Mouse (Mus musculus) kidney, postnatal 0 days (tissue): ENCODE results near the gene Lefty2. TPM values are rescaled to one million over a fixed set of nuclear protein-coding genes. Genes with fewer than 3 reads are reported as not detected.
"Not testable (repeated sequence)": the region's sequence is repeated elsewhere in the genome, so short reads cannot be mapped to it uniquely, and the experiment has no call there.

Source experiments
- ATAC-seq: fragments of 200-750 bp; cut with Nextera tagmentation; replicated peaks from 2 replicates; pipeline ENCODE4 v1.8.0; 2017; ENCODE audit warnings: low read depth, moderate number of reproducible peaks, moderate TSS enrichment, moderate library complexity; ENCODE audit not compliant: low FRiP score
- DNase-seq: peaks from one replicate; pipeline ENCODE4 v3.0.0-alpha.2; 2016; ENCODE audit warnings: low spot score
- H3K27ac ChIP-seq: fragments of 300-500 bp; sonication (generic); 2 replicates; pipeline ENCODE4 v1.5.1; 2014; ENCODE audit warnings: mild to moderate bottlenecking
- H3K27me3 ChIP-seq: fragments of 300-500 bp; sonication (generic); 2 replicates; pipeline ENCODE4 v1.6.1; 2014; ENCODE audit warnings: low read length, mixed read lengths; ENCODE audit not compliant: insufficient read depth
- H3K36me3 ChIP-seq: fragments of 300-500 bp; sonication (generic); 2 replicates; pipeline ENCODE4 v1.6.1; 2014; ENCODE audit warnings: low read length, mixed read lengths; ENCODE audit not compliant: insufficient read depth
- H3K4me1 ChIP-seq: fragments of 300-500 bp; sonication (generic); replicated peaks from 2 replicates; pipeline ENCODE4 v1.6.1; 2014; ENCODE audit warnings: antibody characterized with exemption, low read length, mixed read lengths; ENCODE audit not compliant: insufficient read depth
- H3K4me2 ChIP-seq: fragments of 300-500 bp; sonication (generic); 2 replicates; pipeline ENCODE4 v1.6.1; 2014; ENCODE audit warnings: mild to moderate bottlenecking, low read length, moderate library complexity, mixed read lengths
- H3K4me3 ChIP-seq: fragments of 300-500 bp; sonication (generic); replicated peaks from 2 replicates; pipeline ENCODE4 v1.5.1; 2014; ENCODE audit warnings: low read depth, low read length
- H3K9ac ChIP-seq: fragments of 300-500 bp; sonication (generic); 2 replicates; pipeline ENCODE4 v1.6.1; 2014; ENCODE audit warnings: low read depth, low read length
- H3K9me3 ChIP-seq: fragments of 300-500 bp; sonication (generic); replicated peaks from 2 replicates; pipeline ENCODE4 v1.6.1; 2016; ENCODE audit warnings: low read length, inconsistent platforms, mixed read lengths
- CTCF ChIP-seq: IDR thresholded peaks from 2 replicates; pipeline ENCODE4 v1.5.1; 2016; ENCODE audit warnings: antibody characterized with exemption, low read depth, mild to moderate bottlenecking, moderate library complexity
- WGBS: fragments of 180-500 bp; shearing (Covaris S2); extraction: QIAGEN DNeasy Blood & Tissue Kit; methylation state at CpG from one replicate; pipeline ENCODE4 v1.1.7; 2014; 5-methylcytosine and 5-hydroxymethylcytosine counted together
- polyA plus RNA-seq: library from polyadenylated mRNA; unstranded; fragments of >200 nt; fragmentation: Nextera tagmentation; extraction: Ambion mirVana; gene quantifications from 2 replicates; pipeline ENCODE4 v1.2.1, GENCODE M21; 2015

The Lefty2 gene
- polyA plus RNA-seq, 1 experiment from 2014 or later = 0.39 TPM

GRCm38 (mm10) chr1:180938781-180939180, 45.9 kb downstream of the Lefty2 start:
- 0 out of 2 replicates have a peak, but pooled peaks cover 11% of the 10 kb centered on the region for H3K4me1 ChIP-seq
- H3K4me2 ChIP-seq, H3K27me3 ChIP-seq, H3K27ac ChIP-seq, DNase-seq, ATAC-seq, H3K4me3 ChIP-seq, H3K36me3 ChIP-seq, H3K9me3 ChIP-seq, H3K9ac ChIP-seq: not testable (repeated sequence)
- TF ChIP-seq CTCF = 0 out of 2 replicates have a peak, but pooled peaks have one; percentile 25
- WGBS = 83% methylated on average over 2 of the region's 2 CpGs

DNA sequence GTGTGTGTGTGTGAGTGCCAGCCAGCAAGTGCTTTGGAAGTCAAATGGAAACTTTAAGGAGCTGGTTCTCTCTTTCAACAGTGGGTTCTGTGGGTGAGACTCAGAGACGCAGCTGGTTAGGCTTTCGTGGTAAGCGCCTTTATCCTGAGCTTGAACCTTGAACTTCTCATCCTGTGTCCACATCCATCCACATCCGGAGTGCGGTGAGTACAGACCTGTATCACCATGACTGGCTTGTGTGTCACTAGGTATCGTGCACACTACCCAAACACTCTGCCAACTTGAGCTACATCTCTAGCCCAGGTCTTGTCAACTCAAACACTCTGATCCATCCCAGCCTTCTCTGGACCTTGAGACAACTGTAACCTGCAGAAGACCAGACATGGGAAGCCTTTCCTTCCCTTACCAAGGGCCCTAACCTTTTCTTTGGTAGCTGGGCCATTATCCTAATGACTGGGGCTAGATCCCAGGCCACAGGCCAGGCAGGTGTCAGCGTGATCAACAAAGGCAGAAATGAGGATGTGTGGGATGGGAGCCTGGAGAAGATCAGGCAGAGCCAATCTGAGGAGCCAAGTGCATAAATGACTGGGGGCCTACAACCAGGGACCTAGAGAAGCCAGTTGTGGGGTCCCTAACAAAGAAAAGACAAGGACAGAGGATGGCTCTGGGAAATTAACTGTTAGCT, 48.0 kb downstream of the Lefty2 start:
- peak overlapping the region; percentile 95 for H3K4me2 ChIP-seq
- no peak overlapping the region for H3K27ac ChIP-seq
- H3K4me3 ChIP-seq = no peak overlapping the region
- H3K36me3 ChIP-seq = no peaks in the 10 kb centered on the region
- H3K4me1 ChIP-seq = peaks cover 14% of the 10 kb centered on the region; the same call in 1 of the 2 replicates
- H3K27me3 ChIP-seq = no peaks in the 10 kb centered on the region
- H3K9me3 ChIP-seq = no peaks in the 10 kb centered on the region
- no peak for TF ChIP-seq CTCF
- WGBS = 92% methylated on average over 7 of the region's 7 CpGs
- no peak for DNase-seq
- H3K9ac ChIP-seq = peak overlapping the region; percentile 84; the same call in 1 of the 2 replicates
- no peak for ATAC-seq

- no peaks in the 10 kb centered on the region for H3K36me3 ChIP-seq
- no peak for DNase-seq
- H3K9me3 ChIP-seq = no peaks in the 10 kb centered on the region
- peak overlapping the region; percentile 95 for H3K4me2 ChIP-seq
- WGBS = 6% methylated on average over 18 of the region's 18 CpGs
- peak overlapping the region; percentile 84 for H3K9ac ChIP-seq
- no peak for TF ChIP-seq CTCF
- peak; percentile 3; the same call in 1 of the 2 replicates for ATAC-seq
- H3K27ac ChIP-seq = peak overlapping the region; percentile 84
- peak overlapping the region; percentile 97 for H3K4me3 ChIP-seq
- peaks cover 19% of the 10 kb centered on the region; the same call in 1 of the 2 replicates for H3K4me1 ChIP-seq
- H3K27me3 ChIP-seq = no peaks in the 10 kb centered on the region
Measured at GRCm38 (mm10) chr1:180941726-180942125, 48.8 kb downstream of the Lefty2 start.

GRCm38 (mm10) chr1:180942166-180943031, 49.5 kb downstream of the Lefty2 start, which contains the start of gene Tmem63a:
TSS of gene Tmem63a (plus strand) at chr1:180942344.
- no peaks in the 10 kb centered on the region for H3K9me3 ChIP-seq
- H3K4me3 ChIP-seq = peak within 1 kb of the TSS; percentile 97
- H3K4me2 ChIP-seq = peak within 1 kb of the TSS; percentile 95
- H3K36me3 ChIP-seq = no peaks in the 10 kb centered on the region
- WGBS = under 1% methylated on average over 73 of the region's 73 CpGs
- no peaks in the 10 kb centered on the region for H3K27me3 ChIP-seq
- TF ChIP-seq CTCF = no peak
- DNase-seq (peak; percentile 88), ATAC-seq (peak; percentile 68)
- peak within 1 kb of the TSS; percentile 84 for H3K9ac ChIP-seq
- H3K4me1 ChIP-seq = peaks cover 19% of the 10 kb centered on the region; the same call in 1 of the 2 replicates
- peak within 1 kb of the TSS; percentile 84 for H3K27ac ChIP-seq

- H3K9ac ChIP-seq = peak overlapping the region; percentile 84
- H3K4me1 ChIP-seq = peaks cover 19% of the 10 kb centered on the region; the same call in 1 of the 2 replicates
- no peaks in the 10 kb centered on the region for H3K9me3 ChIP-seq
- ATAC-seq (no peak), DNase-seq (no peak)
- WGBS = 64% methylated on average over 11 of the region's 11 CpGs
- peak overlapping the region; percentile 95 for H3K4me2 ChIP-seq
- no peak for TF ChIP-seq CTCF
- H3K27me3 ChIP-seq = no peaks in the 10 kb centered on the region
- H3K36me3 ChIP-seq = no peaks in the 10 kb centered on the region
- peak overlapping the region; percentile 97 for H3K4me3 ChIP-seq
- peak overlapping the region; percentile 84 for H3K27ac ChIP-seq
Measured at GRCm38 (mm10) chr1:180943032-180943644, 50.2 kb downstream of the Lefty2 start.

GRCm38 (mm10) chr1:180943896-180944295, 51.0 kb downstream of the Lefty2 start:
- Histone ChIP-seq H3K36me3 (0 out of 2 replicates have a peak, but pooled peaks cover 5% of the 10 kb centered on the region), H3K9ac (no peak overlapping the region), H3K27ac (no peak overlapping the region), H3K9me3 (no peaks in the 10 kb centered on the region), H3K4me3 (no peak overlapping the region), H3K4me1 (peaks cover 19% of the 10 kb centered on the region; the same call in 1 of the 2 replicates), H3K27me3 (no peaks in the 10 kb centered on the region), H3K4me2 (no peak overlapping the region)
- 63% methylated on average over 1 of the region's 1 CpGs for WGBS
- TF ChIP-seq CTCF = peak; percentile 33
- no peak for DNase-seq
- ATAC-seq = no peak
